Comparison of ENCODE assay signal across 9 mouse cellular contexts in the genomic region with DNA sequence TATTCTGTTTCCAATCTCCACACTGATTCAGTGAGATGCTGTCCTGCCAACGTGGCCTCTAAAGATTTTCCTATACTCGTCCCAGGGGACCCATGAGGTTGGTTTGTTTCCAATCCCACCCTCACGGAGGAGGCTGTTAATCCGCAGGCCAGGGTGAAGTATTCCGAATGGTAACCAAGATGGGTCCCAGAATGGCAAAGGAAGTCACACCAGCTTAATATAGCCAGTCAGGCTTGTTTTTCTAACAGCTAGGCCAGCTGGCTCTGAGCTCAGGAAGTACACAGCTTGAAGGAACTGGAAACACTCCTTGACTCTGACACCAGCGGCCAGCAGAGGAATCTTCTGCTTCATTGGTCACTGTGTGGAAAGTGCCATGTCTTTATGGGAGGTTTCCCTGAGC. TPM values are rescaled to one million over a fixed set of nuclear protein-coding genes. Genes with fewer than 3 reads are reported as not detected.
DNase-seq lines count a peak whose midpoint lies in the region; ATAC-seq and TF ChIP-seq lines count a peak whose summit lies in the region.
"Had no signal": no experiment of that assay in that cellular context is flagged by ENCODE, and none has a peak within 500 bp of the region (broad histone marks: within the 10 kb centered on the region; RNA-seq: fewer than 3 reads in every experiment).

No protein-coding gene starts in this region.

- no peak overlapping the region for H3K27ac ChIP-seq in heart, adult 2 months
- H3K27ac ChIP-seq in heart, embryonic 10.5 days, result no peak overlapping the region
- peak overlapping the region; percentile 22; the same call in 1 of the 2 replicates for H3K27ac ChIP-seq in CH12.LX (ENCODE audit: insufficient read depth, low read depth)
- H3K27ac ChIP-seq in kidney, embryonic 16.5 days (ENCODE audit: low read length), result peak overlapping the region; percentile 0; the same call in 1 of the 2 replicates
- no peak overlapping the region for H3K27ac ChIP-seq in forebrain, embryonic 12.5 days

- H3K36me3 ChIP-seq in heart, adult 2 months (ENCODE audit: control insufficient read depth, insufficient read depth, low read length), result no peaks in the 10 kb centered on the region
- H3K36me3 ChIP-seq in heart, embryonic 10.5 days, result no peaks in the 10 kb centered on the region
- no peaks in the 10 kb centered on the region for H3K36me3 ChIP-seq in CH12.LX (replicated peaks in 1 of 2; ENCODE audit: control insufficient read depth in 1 of 2, insufficient read depth in 1 of 2, low read length in 1 of 2)
- H3K36me3 ChIP-seq in kidney, embryonic 16.5 days (ENCODE audit: insufficient read depth, low read length), result no peaks in the 10 kb centered on the region
- no peaks in the 10 kb centered on the region for H3K36me3 ChIP-seq in forebrain, embryonic 12.5 days (replicated peaks)

- no peaks in the 10 kb centered on the region for H3K9me3 ChIP-seq in heart, embryonic 10.5 days
- no peaks in the 10 kb centered on the region for H3K9me3 ChIP-seq in CH12.LX (replicated peaks; ENCODE audit: low read length)
- no peaks in the 10 kb centered on the region for H3K9me3 ChIP-seq in kidney, embryonic 16.5 days (ENCODE audit: low read length)
- H3K9me3 ChIP-seq in forebrain, embryonic 12.5 days, result no peaks in the 10 kb centered on the region
- H3K9me3 ChIP-seq: megakaryocyte, embryonic 14.5 days had no signal

- H3K27me3 ChIP-seq in heart, adult 2 months (ENCODE audit: control insufficient read depth, insufficient read depth, low read length), result no peaks in the 10 kb centered on the region
- no peaks in the 10 kb centered on the region for H3K27me3 ChIP-seq in heart, embryonic 10.5 days (ENCODE audit: insufficient read depth, poor library complexity, severe bottlenecking)
- H3K27me3 ChIP-seq in CH12.LX (replicated peaks), result no peaks in the 10 kb centered on the region
- H3K27me3 ChIP-seq in kidney, embryonic 16.5 days (ENCODE audit: insufficient read depth, low read length), result no peaks in the 10 kb centered on the region
- H3K27me3 ChIP-seq in forebrain, embryonic 12.5 days, result no peaks in the 10 kb centered on the region

- TF ChIP-seq EP300 in heart, adult 2 months (IDR thresholded peaks at IDR 0.05; ENCODE audit: insufficient read depth, low read depth, low read length), result no peak
- TF ChIP-seq EP300 in CH12.LX (IDR thresholded peaks at IDR 0.05; ENCODE audit: low read length), result peak; percentile 75

- ATAC-seq in kidney, embryonic 16.5 days (ENCODE audit: low FRiP score, low TSS enrichment), result no peak
- ATAC-seq in forebrain, embryonic 12.5 days (ENCODE audit: low FRiP score), result no peak

- dilution Hi-C loops in CH12.LX (cut with MboI; ENCODE audit: extremely low pct_ligation_motif_present, extremely low pct_unique_long_range_greater_than_20kb, low sequenced_read_pairs), result no loop called here

- 33% methylated on average over 6 of the region's 6 CpGs for WGBS in heart, adult 2 months
- WGBS in heart, embryonic 10.5 days, result 70% methylated on average over 6 of the region's 6 CpGs
- WGBS in kidney, embryonic 16.5 days, result 60% methylated on average over 6 of the region's 6 CpGs
- 81% methylated on average over 6 of the region's 6 CpGs for WGBS in forebrain, embryonic 12.5 days

- intact Hi-C loops in heart, adult 2 months (cut with DNase I), result no loop called here

- no peak overlapping the region for H3K4me3 ChIP-seq in heart, adult 2 months
- no peak overlapping the region for H3K4me3 ChIP-seq in heart, embryonic 10.5 days
- no peak overlapping the region for H3K4me3 ChIP-seq in CH12.LX (replicated peaks in 1 of 3; ENCODE audit: low read depth in 2 of 3, low read length in 2 of 3, poor library complexity in 1 of 3)
- H3K4me3 ChIP-seq in kidney, embryonic 16.5 days (ENCODE audit: low read length), result no peak overlapping the region
- H3K4me3 ChIP-seq in forebrain, embryonic 12.5 days (replicated peaks), result no peak overlapping the region
- H3K4me3 ChIP-seq: megakaryocyte, embryonic 14.5 days had no signal

- peak in 1 of 2 experiments; percentile 41 for DNase-seq in heart, adult 2 months
- DNase-seq in heart, embryonic 10.5 days (ENCODE audit: low spot score), result no peak
- peak; percentile 83 for DNase-seq in CH12.LX (ENCODE audit: extremely low read depth)
- DNase-seq in cerebellum, postnatal 36 days, result peak; percentile 66 to 69
- DNase-seq in adrenal gland, adult 18-20 months (ENCODE audit: low spot score in 2 of 2), result no peak
- no peak for DNase-seq in adrenal gland, postnatal 10 days

- no peak for TF ChIP-seq POLR2A in heart, adult 2 months (IDR thresholded peaks at IDR 0.05; ENCODE audit: insufficient read depth, low read depth, low read length)
- TF ChIP-seq POLR2A in CH12.LX (IDR thresholded peaks at IDR 0.05; ENCODE audit: low read depth, low read length), result no peak

- no peak overlapping the region for H3K9ac ChIP-seq in heart, adult 2 months (ENCODE audit: low read depth, low read length)
- no peak overlapping the region for H3K9ac ChIP-seq in CH12.LX (ENCODE audit: insufficient read depth, low read depth)
- H3K9ac ChIP-seq in kidney, embryonic 16.5 days (replicated peaks; ENCODE audit: low read length), result no peak overlapping the region
- no peak overlapping the region for H3K9ac ChIP-seq in forebrain, embryonic 12.5 days

- H3K4me1 ChIP-seq in heart, adult 2 months (ENCODE audit: control insufficient read depth, insufficient read depth, low read length), result peaks cover 3% of the 10 kb centered on the region
- H3K4me1 ChIP-seq in heart, embryonic 10.5 days, result peaks cover 7% of the 10 kb centered on the region
- H3K4me1 ChIP-seq in CH12.LX (ENCODE audit: control insufficient read depth in 1 of 2, insufficient read depth in 2 of 2), result peaks cover 34 to 68% of the 10 kb centered on the region in 2 experiments
- peaks cover 6% of the 10 kb centered on the region for H3K4me1 ChIP-seq in kidney, embryonic 16.5 days (ENCODE audit: insufficient read depth, low read length)
- no peaks in the 10 kb centered on the region for H3K4me1 ChIP-seq in forebrain, embryonic 12.5 days

- TF ChIP-seq RAD21 in CH12.LX (IDR thresholded peaks at IDR 0.05; ENCODE audit: low read depth, low read length), result no peak; the same call in 1 of the 2 replicates

- in situ Hi-C loops in CH12.LX (cut with MboI; ENCODE audit: low pct_ligation_motif_present, low pct_unique_long_range_greater_than_20kb, low sequenced_read_pairs), result no loop called here

- peak; percentile 9; the same call in 1 of the 2 replicates for TF ChIP-seq CTCF in heart, adult 2 months (IDR thresholded peaks at IDR 0.05)
- no peak for TF ChIP-seq CTCF in CH12.LX (conservative IDR thresholded peaks at IDR 0.05 in 1 of 2, IDR thresholded peaks at IDR 0.05 in 1 of 2; ENCODE audit: low read depth in 2 of 2, low read length in 2 of 2)

- no peaks in the 10 kb centered on the region for H3K79me2 ChIP-seq in heart, adult 2 months (replicated peaks; ENCODE audit: control insufficient read depth, insufficient read depth, low read length)
- H3K79me2 ChIP-seq in CH12.LX (replicated peaks; ENCODE audit: control insufficient read depth, extremely low read depth, insufficient read depth, poor library complexity, severe bottlenecking), result no peaks in the 10 kb centered on the region

- H3K4me2 ChIP-seq in CH12.LX (ENCODE audit: insufficient read depth, low read depth, poor library complexity, severe bottlenecking), result no peak overlapping the region
- no peak overlapping the region for H3K4me2 ChIP-seq in kidney, embryonic 16.5 days (replicated peaks; ENCODE audit: low read depth, low read length)
- H3K4me2 ChIP-seq in forebrain, embryonic 12.5 days, result no peak overlapping the region

TF ChIP-seq in CH12.LX, 34 proteins besides CTCF, POLR2A, EP300 and RAD21 (continues in another document):
- TF ChIP-seq MAFK (IDR thresholded peaks at IDR 0.05; ENCODE audit: insufficient replicate concordance, low read length), result peak; percentile 23; the same call in 1 of the 2 replicates
- no peak for TF ChIP-seq RCOR1 (conservative IDR thresholded peaks at IDR 0.05; ENCODE audit: low read depth, low read length)
- peak; percentile 46; the same call in 1 of the 2 replicates for TF ChIP-seq ETS1 (conservative IDR thresholded peaks at IDR 0.05; ENCODE audit: low read depth, low read length)
- TF ChIP-seq MEF2A (IDR thresholded peaks at IDR 0.05; ENCODE audit: borderline replicate concordance, low read depth, low read length), result peak; percentile 59

RNA-seq across cellular contexts. Expression of gene Mettl6, which starts 42.5 kb away (rescaled TPM):
- 1 to 10 TPM; 9.5 to 9.9 TPM for total RNA-seq in heart, adult 2 months (2021)
- 4.2 and 7.2 TPM in 2 replicates for polyA plus RNA-seq in heart, adult 2 months (2012; rRNA removed)
- 52.7 and 64.4 TPM in 2 replicates for polyA plus RNA-seq in heart, embryonic 10.5 days (2016; fragmentation: Nextera tagmentation; extraction: Ambion mirVana)
- total RNA-seq in CH12.LX (2012; rRNA removed) (36.2 and 38.2 TPM in 2 replicates), CH12.LX (2014; rRNA removed) (122 and 142 TPM in 2 replicates)
- 63.2 and 69.8 TPM in 2 replicates for polyA plus RNA-seq in CH12.LX (2012; ENCODE audit: insufficient read length, low read depth)
- polyA plus RNA-seq in kidney, embryonic 16.5 days (2015; fragmentation: Nextera tagmentation; extraction: Ambion mirVana), result 54.5 and 60.7 TPM in 2 replicates
- 10 to 100 TPM; 19.9 to 20.8 TPM for total RNA-seq in adrenal gland, adult 18-20 months (2021)
- total RNA-seq in adrenal gland, postnatal 10 days (2021), result 10 to 100 TPM; 19.7 to 24.1 TPM
- 73.5 and 78.9 TPM in 2 replicates for polyA plus RNA-seq in forebrain, embryonic 12.5 days (2016; fragmentation: Nextera tagmentation; extraction: Ambion mirVana)

RNA-seq across cellular contexts. Expression of gene Eaf1, which starts 43.1 kb away (rescaled TPM):
- total RNA-seq in heart, adult 2 months (2021), result 10 to 100 TPM; 10.8 to 14.6 TPM
- polyA plus RNA-seq in heart, adult 2 months (2012; rRNA removed), result 11.2 and 12.2 TPM in 2 replicates
- polyA plus RNA-seq in heart, embryonic 10.5 days (2016; fragmentation: Nextera tagmentation; extraction: Ambion mirVana), result 22.3 and 25.7 TPM in 2 replicates
- total RNA-seq in CH12.LX (2012; rRNA removed), result 25.2 and 29.1 TPM in 2 replicates
- total RNA-seq in CH12.LX (2014; rRNA removed), result 27.5 and 29.4 TPM in 2 replicates
- polyA plus RNA-seq in CH12.LX (2012; ENCODE audit: insufficient read length, low read depth), result 38.7 and 39.9 TPM in 2 replicates
- 24.9 and 28.0 TPM in 2 replicates for polyA plus RNA-seq in kidney, embryonic 16.5 days (2015; fragmentation: Nextera tagmentation; extraction: Ambion mirVana)
- 10 to 100 TPM; 52.1 to 60.1 TPM for total RNA-seq in adrenal gland, adult 18-20 months (2021)
- total RNA-seq in adrenal gland, postnatal 10 days (2021), result 10 to 100 TPM; 30.9 to 38.7 TPM
- 21.6 and 22.8 TPM in 2 replicates for polyA plus RNA-seq in forebrain, embryonic 12.5 days (2016; fragmentation: Nextera tagmentation; extraction: Ambion mirVana)

RNA-seq across cellular contexts. Expression of gene Colq, which starts 53.8 kb away (rescaled TPM):
- total RNA-seq in heart, adult 2 months (2021), result 10 to 100 TPM; 10.0 to 11.3 TPM
- polyA plus RNA-seq in heart, adult 2 months (2012; rRNA removed), result 12.6 and 14.7 TPM in 2 replicates
- polyA plus RNA-seq in heart, embryonic 10.5 days (2016; fragmentation: Nextera tagmentation; extraction: Ambion mirVana), result 3.6 and 6.1 TPM in 2 replicates
- total RNA-seq in CH12.LX (2012; rRNA removed) (2.5 and 4.2 TPM in 2 replicates), CH12.LX (2014; rRNA removed) (1.5 and 1.7 TPM in 2 replicates)
- polyA plus RNA-seq in CH12.LX (2012; ENCODE audit: insufficient read length, low read depth), result 4.6 and 5.1 TPM in 2 replicates
- 2.8 and 3.2 TPM in 2 replicates for polyA plus RNA-seq in kidney, embryonic 16.5 days (2015; fragmentation: Nextera tagmentation; extraction: Ambion mirVana)
- total RNA-seq in adrenal gland, adult 18-20 months (2021), result not detected
- total RNA-seq in adrenal gland, postnatal 10 days (2021), result 1 to 10 TPM; 1.1 to 4.0 TPM
- polyA plus RNA-seq in forebrain, embryonic 12.5 days (2016; fragmentation: Nextera tagmentation; extraction: Ambion mirVana), result 0.06 and 0.15 TPM in 2 replicates

Comparison
In these comparisons a context has a peak if more than half of its experiments do, and no peak if none do; other contexts are left out.
1. DNase-seq: peak in CH12.LX (single experiment) and cerebellum, postnatal 36 days (2 of 2); none in heart, embryonic 10.5 days (single experiment), adrenal gland, adult 18-20 months (0 of 2) and adrenal gland, postnatal 10 days (single experiment).
2. H3K27ac ChIP-seq: peak in CH12.LX (single experiment) and kidney, embryonic 16.5 days (single experiment); none in heart, adult 2 months (single experiment), heart, embryonic 10.5 days (single experiment) and forebrain, embryonic 12.5 days (single experiment).